ENCODE assay signal across 19 mouse cellular contexts in genomic region chr6:58606642-58607041, GRCm38 (mm10). TPM values are rescaled to one million over a fixed set of nuclear protein-coding genes. Genes with fewer than 3 reads are reported as not detected.
DNase-seq lines count a peak whose midpoint lies in the region; TF ChIP-seq lines count a peak whose summit lies in the region.
"Had no signal": no experiment of that assay in that cellular context is flagged by ENCODE, and none has a peak within 500 bp of the region (broad histone marks: within the 10 kb centered on the region; RNA-seq: fewer than 3 reads in every experiment).

No protein-coding gene starts in this region.

- no peak for TF ChIP-seq POLR2A in kidney, adult 2 months (IDR thresholded peaks at IDR 0.05; ENCODE audit: low read depth, low read length)

- DNase-seq in gastrocnemius, adult 2 months: peak; percentile 17
- no peak for DNase-seq in gastrocnemius, postnatal 10 days
- DNase-seq in kidney, adult 2 months: peak; percentile 71
- no peak for DNase-seq in kidney, adult 18-20 months
- no peak for DNase-seq in left cerebral cortex, adult 2 months (ENCODE audit: extremely low spot score in 1 of 2, low spot score in 2 of 2)
- no peak for DNase-seq in left cerebral cortex, postnatal 14 days (ENCODE audit: low spot score in 2 of 2)
- DNase-seq in kidney, postnatal 25 days: peak; percentile 18 to 59
- DNase-seq in gastrocnemius, postnatal 14 days: no peak
- DNase-seq: cerebellum, postnatal 10 days; layer of hippocampus, adult 9-11 months; liver, embryonic 13.5 days; right cerebral cortex, postnatal 25 days; thymus, postnatal 36 days had no signal

- no peaks in the 10 kb centered on the region for H3K36me3 ChIP-seq in kidney, adult 2 months (ENCODE audit: control insufficient read depth, insufficient read depth, low read length)
- H3K36me3 ChIP-seq: embryonic facial prominence, embryonic 13.5 days; hindbrain, embryonic 15.5 days; intestine, embryonic 15.5 days; limb, embryonic 12.5 days; liver, embryonic 13.5 days; midbrain, embryonic 10.5 days had no signal

- no peaks in the 10 kb centered on the region for H3K27me3 ChIP-seq in kidney, adult 2 months (replicated peaks; ENCODE audit: control insufficient read depth, insufficient read depth, low read length)
- H3K27me3 ChIP-seq: CH12.LX; embryonic facial prominence, embryonic 13.5 days; hindbrain, embryonic 15.5 days; intestine, embryonic 15.5 days; limb, embryonic 12.5 days; liver, embryonic 13.5 days had no signal

- intact Hi-C loops in gastrocnemius, adult 2 months (cut with DNase I): loop anchor here (5.0 kb wide), 1 partner anchor 576 kb away; no protein-coding TSS in a partner anchor
- intact Hi-C loops in left cerebral cortex, adult 2 months (cut with DNase I): no loop called here
- intact Hi-C loops in left cerebral cortex, postnatal 14 days (cut with DNase I): no loop called here
- intact Hi-C loops in gastrocnemius, postnatal 14 days (cut with DNase I; ENCODE audit: low total_unique reads): no loop called here

- 70% methylated on average over 4 of the region's 4 CpGs for WGBS in kidney, adult 2 months

- no peaks in the 10 kb centered on the region for H3K4me1 ChIP-seq in kidney, adult 2 months (ENCODE audit: control insufficient read depth, insufficient read depth, low read length)
- H3K4me1 ChIP-seq: embryonic facial prominence, embryonic 13.5 days; hindbrain, embryonic 15.5 days; intestine, embryonic 15.5 days; limb, embryonic 12.5 days; midbrain, embryonic 10.5 days had no signal

- H3K27ac ChIP-seq in gastrocnemius, adult 2 months: peak overlapping the region; percentile 59
- no peak overlapping the region for H3K27ac ChIP-seq in kidney, adult 2 months (ENCODE audit: insufficient read depth, low read depth, low read length)
- peak overlapping the region; percentile 26; the same call in 1 of the 2 replicates for H3K27ac ChIP-seq in left cerebral cortex, adult 2 months
- H3K27ac ChIP-seq: embryonic facial prominence, embryonic 13.5 days; hindbrain, embryonic 15.5 days; intestine, embryonic 15.5 days; limb, embryonic 12.5 days; liver, embryonic 13.5 days; midbrain, embryonic 10.5 days had no signal

- TF ChIP-seq CTCF in gastrocnemius, adult 2 months (IDR thresholded peaks at IDR 0.05): no peak
- TF ChIP-seq CTCF in kidney, adult 2 months (conservative IDR thresholded peaks at IDR 0.05; ENCODE audit: insufficient read depth, insufficient read length, low read depth, low read length): no peak
- no peak for TF ChIP-seq CTCF in left cerebral cortex, adult 2 months (IDR thresholded peaks at IDR 0.05)

- H3K4me3 ChIP-seq in gastrocnemius, adult 2 months: peak overlapping the region; percentile 5; the same call in 1 of the 2 replicates
- no peak overlapping the region for H3K4me3 ChIP-seq in kidney, adult 2 months (ENCODE audit: insufficient read depth, low read depth, low read length)
- H3K4me3 ChIP-seq in left cerebral cortex, adult 2 months: no peak overlapping the region
- H3K4me3 ChIP-seq: embryonic facial prominence, embryonic 13.5 days; hindbrain, embryonic 15.5 days; intestine, embryonic 15.5 days; limb, embryonic 12.5 days; liver, embryonic 13.5 days; midbrain, embryonic 10.5 days had no signal

RNA-seq across cellular contexts. Expression of gene Abcg2, which starts 22.3 kb away (rescaled TPM):
- 10 to 100 TPM; 16.5 to 16.9 TPM for total RNA-seq in gastrocnemius, adult 2 months (2021)
- 10 to 100 TPM; 17.7 to 24.3 TPM for total RNA-seq in gastrocnemius, postnatal 10 days (2021)
- polyA plus RNA-seq in kidney, adult 2 months (2012; rRNA removed): 146 and 181 TPM in 2 replicates
- 10 to 100 TPM; 23.2 to 23.7 TPM for total RNA-seq in left cerebral cortex, adult 2 months (2021)
- 10 to 100 TPM; 22.6 to 26.7 TPM for total RNA-seq in left cerebral cortex, postnatal 14 days (2021)
- total RNA-seq in gastrocnemius, postnatal 14 days (2021): 10 to 100 TPM; 17.7 to 24.7 TPM

Comparison
In these comparisons a context has a peak if more than half of its experiments do, and no peak if none do; other contexts are left out.
1. DNase-seq: peak in gastrocnemius, adult 2 months (single experiment), kidney, adult 2 months (single experiment) and kidney, postnatal 25 days (2 of 2); none in gastrocnemius, postnatal 10 days (single experiment), kidney, adult 18-20 months (single experiment), left cerebral cortex, adult 2 months (0 of 2), left cerebral cortex, postnatal 14 days (0 of 2) and gastrocnemius, postnatal 14 days (single experiment).